Mouse (Mus musculus) kidney, adult 8-10 months (tissue): ENCODE data around the gene Setd5.

Source experiments
- DNase-seq, 2 experiments: peaks; one replicate each; pipeline ENCODE4 v3.0.0; 2022

Gene Setd5

DNA sequence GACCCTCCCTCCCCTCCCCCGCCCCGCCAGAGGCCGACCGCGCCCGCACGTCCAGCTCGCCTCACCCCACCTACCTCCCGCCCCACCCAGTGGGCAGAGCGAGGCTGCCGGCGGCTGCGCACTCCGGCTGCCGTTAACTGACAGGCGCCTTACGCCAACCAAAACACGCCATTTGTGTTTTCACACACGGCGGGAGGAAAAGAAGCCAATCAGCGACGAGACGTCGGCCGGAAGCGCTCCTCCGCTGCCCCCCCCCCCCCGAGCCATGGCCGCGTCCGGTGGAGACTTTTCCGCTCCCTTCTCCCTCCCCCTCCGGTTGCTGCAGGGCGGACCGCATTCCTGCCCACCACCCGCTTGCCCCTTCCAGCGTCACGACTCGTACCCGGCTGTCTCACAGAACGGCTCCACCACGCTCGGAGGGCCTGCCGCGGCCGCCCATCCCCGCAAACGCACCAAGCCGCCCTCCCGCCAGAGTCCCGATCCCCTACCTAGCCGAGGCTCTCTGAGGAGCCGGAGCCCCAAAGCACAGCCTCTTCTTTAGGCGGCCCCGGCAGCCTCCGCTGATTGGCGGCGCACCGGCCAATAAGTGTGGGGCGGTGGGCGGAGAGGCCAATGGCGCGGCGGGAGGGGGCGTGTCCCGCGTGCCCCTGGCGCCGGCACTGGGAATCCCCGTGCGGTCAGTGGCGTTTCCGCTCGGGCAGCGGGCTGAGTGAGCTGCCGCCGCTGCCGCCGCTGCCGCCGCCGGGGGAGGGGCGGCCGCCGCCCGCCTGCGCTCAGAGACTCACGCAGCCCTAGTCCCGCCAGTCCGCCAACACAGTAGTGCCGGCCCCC, at the start of gene Setd5:
Gene Setd5 (plus strand): TSS at position 680 of the 831 bp plus-strand sequence.
- peak; percentile 97 to 98 for DNase-seq

DNA sequence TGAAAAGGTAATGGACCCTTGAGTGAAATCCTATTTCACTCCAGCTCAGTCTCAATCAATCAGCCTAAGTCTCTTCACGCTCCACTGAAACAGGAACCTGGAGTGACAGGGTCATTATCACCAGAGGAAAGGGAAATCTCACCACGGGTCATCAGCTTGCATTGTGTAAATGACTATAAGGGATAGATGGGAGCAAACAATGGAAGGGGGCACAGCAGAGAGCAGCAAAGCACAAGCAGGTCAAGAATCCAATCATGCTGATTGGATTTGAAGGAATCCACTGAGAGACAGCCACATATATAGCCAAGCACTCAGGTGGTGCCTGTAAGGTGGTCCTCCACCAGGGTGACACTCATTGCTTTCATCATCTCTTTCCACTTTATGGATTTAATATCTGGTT, 49.7 kb upstream of the Setd5 start:
- no peak for DNase-seq

- no peak for DNase-seq
Measured at GRCm38 (mm10) chr6:113029006-113029405, 48.2 kb upstream of the Setd5 start.

DNA sequence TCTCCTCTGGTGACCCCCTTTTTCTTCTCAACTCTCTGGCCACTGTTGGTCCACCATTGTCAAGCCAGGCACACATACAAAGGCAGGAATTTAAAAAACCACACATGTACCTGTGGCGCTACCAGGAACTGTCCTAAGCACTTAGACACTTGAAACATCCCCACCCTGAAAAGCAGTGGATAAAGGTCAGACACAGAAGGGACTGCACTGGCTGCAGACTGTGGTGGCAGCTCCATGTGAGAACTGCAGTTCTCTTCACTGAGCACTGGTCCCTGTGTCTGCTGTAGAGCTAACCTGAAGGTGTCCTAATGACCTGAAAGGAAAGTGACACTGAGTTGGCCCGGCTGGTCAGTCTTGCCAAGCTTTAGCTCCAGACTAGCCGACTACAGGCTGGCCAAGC, 46.6 kb upstream of the Setd5 start:
- no peak for DNase-seq

- DNase-seq, result no peak
Measured at GRCm38 (mm10) chr6:113030970-113031660, 46.0 kb upstream of the Setd5 start.

DNA sequence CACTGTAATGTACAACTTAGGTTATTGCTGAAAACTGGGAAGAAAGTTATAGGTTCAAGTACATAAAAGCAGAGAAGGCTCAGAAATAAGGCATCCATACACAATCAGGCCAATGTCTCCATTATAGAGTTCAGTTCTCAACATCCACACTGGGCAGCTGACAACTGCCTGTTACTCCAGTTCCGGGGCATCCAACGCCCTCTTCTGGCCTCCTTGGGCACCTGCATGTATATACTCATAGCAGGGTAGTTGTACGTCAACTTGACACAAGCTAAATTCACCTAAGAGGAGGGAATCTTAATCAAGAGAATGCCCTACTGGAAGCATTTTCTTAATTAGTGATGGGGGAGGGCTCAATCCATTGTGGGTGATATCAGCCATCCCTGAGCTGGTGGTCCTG, 45.0 kb upstream of the Setd5 start:
- no peak for DNase-seq

DNA sequence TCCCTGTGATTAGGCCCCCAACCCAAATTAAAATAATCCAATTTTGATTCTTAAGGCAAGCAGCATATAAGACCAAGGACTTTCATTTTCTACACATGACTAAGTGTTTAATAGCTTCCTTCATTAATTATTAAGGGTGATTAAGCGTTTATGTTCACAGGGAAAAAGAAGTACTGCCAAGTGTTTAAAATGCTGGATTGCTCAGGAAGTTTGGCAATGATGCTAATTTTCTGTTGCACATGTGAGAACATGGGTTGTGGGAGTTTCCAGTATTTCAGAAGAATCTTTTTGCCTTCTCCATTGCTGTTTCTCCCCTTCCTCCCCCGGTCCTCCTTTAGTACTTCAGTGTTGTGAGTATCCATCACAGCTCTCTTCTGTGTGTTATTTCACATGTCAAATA, 44.0 kb upstream of the Setd5 start:
- no peak for DNase-seq

GRCm38 (mm10) chr6:113034466-113034865, 42.7 kb upstream of the Setd5 start:
- no peak for DNase-seq

GRCm38 (mm10) chr6:113036463-113037175, 40.5 kb upstream of the Setd5 start:
- DNase-seq, result peak in 1 of 2 experiments; percentile 22

- peak; percentile 56 to 76 for DNase-seq
Measured at GRCm38 (mm10) chr6:113037946-113038734, 39.0 kb upstream of the Setd5 start.

DNA sequence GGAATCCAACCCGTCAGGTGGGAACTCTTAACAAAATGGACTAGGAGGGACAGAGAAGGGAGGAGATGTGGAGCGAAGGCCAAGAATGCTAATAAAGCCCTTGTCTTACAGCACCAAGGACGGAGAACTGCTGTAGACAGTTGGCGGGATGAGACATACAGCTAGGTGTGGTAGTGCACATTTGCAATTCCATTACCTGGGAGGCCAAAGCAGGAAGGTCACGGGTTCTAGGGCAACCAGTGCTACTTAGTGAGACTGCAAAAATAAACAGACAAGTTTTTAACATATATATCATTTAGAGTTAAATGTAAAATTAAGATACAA, 38.5 kb upstream of the Setd5 start:
- DNase-seq, result no peak

GRCm38 (mm10) chr6:113040319-113040718, 36.8 kb upstream of the Setd5 start:
- DNase-seq, result no peak

DNA sequence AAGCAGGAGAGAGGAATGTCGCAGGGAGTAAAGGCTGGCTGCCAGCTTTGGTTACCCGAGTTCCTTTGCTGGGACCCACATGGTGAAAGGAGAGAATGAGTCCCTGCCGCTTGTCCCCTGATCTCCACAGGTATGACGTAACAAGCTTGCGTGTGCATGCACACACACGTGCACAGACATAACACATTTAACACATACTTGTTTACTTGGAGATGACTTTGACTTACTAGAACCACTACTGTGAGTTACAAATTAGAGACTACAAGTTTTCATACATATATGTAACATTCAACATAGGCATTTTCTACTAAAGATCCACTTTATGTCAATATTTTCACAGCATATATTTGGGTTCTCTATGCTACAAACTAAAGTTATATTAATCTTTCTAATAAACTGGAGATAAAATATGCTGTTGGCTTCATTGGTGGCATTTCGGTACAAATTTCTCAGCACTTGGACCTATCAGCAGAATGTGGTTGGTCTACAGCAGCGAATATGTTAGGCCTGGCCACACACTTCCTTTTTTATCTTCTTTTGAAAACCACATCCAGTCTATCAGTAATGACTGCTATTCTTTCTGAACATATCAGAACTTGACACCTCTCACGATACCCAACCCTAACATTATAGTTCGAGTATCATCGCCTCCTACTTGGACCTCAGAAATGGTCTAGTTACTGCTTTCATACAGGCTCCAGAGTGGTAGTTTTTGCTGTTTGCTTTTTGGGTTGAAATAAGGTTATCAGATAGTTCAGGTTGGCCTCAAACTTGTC, 35.8 kb upstream of the Setd5 start:
- DNase-seq, result no peak

DNA sequence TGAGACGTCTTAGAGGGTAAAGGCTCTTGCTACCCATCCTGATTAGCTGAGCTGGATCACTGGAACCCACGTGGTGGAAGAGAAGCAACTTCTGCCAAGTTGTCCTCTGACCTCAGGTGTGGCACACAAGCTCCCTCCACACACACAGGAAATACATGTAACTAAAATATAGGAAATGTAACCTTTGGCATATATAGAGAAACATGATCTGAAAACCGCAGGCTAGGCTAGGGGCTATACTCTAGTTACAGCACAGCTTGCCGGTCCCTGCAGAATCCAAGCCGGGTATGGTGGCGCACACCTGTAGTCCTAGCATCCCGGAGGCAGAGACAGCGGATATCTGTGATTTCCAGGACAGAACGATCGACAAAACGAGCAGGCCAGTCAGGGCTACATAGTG, 31.6 kb upstream of the Setd5 start:
- DNase-seq, result peak; percentile 23 to 38

DNA sequence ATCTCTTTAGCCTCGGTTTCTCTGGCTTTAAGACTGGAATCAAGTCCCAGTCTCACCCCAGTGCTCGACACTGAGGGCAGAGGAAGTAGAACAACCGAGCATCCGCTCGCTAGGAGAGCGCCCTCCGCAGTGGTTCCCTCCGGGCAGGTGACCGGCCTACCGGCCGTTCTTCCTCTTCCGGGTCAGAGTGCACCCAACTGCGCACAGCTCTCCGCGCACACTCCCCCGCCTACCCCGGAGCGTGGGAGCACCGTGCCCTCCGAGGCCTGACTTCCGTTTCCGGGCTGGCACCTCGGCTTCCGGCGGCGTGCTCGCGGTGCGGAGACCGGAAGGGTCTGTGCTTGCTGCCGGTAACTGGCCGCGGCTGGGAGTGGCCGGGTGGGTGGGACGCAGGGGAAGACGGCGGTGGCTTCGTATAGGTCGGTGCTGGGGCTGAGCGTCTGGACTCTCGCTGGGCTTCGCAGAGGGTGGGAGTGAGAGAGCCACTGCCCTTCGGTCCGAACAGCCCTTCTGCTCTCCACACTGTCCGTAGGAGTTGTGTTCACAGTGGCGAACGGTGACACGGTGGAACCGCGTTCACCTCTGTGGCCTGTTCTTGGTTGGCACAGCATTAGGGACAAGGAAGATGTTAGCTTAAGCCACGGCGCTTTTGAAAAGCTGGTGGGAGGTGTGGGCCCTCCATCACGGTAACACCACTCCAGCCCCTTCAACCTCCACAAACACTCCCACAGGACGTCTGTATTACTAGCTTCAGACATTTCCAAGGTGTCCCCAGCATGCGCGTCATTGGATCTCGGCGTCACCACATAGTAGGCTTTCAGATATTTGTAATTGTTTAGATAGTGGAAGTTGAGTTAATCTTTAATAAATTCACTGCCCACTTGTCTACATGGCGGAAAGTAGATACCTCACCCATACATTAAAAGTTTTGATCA, 30.9 kb upstream of the Setd5 start, which contains the start of gene Thumpd3:
Gene Thumpd3 (plus strand): TSS at position 185 of the 935 bp plus-strand sequence.
- peak; percentile 95 to 96 for DNase-seq

DNA sequence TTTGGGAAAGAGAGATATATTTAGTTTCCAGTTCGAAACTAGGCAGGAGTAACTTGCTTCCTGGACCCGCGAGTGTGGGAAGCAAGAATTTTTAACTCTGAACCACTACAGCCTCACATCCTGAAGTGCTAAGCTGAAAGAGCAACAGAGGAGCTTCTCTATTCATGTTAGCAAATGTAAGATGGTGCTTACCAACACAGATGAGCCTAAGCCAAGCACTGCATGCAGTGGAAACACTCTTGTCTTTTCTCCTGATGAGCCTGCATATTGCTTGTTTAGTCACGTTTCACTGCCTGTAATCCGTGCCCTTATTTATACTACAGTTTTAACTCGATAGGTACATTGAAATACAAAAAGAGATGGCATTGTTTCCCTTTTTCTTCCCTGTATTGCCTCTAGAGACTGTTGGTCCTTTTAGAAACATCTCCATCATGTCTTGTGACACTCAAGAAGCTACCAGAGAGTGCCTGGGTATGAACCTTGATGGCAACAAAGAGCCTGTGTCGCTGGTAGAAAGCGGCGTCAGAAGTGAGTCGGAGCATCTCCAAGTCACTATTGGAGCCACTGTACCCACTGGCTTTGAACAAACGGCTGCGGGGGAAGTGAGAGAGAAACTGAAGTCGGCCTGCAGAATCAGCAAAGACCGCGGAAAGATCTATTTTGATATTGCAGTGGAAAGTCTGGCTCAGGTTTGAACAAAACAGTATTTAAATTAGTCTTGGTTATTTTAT, 30.0 kb upstream of the Setd5 start:
- no peak for DNase-seq

DNA sequence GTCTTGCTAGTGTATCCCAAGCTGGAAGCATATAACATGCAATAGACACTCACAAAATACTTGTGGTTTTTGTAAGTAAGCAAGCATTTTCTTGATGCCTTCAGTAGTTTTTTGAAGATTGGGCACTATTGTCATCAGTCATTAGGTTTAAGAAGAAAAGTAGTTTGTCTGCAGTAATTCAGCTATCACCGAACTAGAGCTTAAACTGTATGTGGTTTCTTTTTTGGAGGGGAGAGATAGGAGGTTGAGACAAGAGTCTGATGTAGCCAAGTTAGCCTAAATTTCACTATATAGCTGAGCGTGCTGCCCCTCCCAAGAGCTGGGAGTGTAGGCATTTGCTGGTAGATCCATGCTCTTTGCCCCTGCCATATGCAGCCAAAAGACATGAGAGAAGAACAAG, 28.8 kb upstream of the Setd5 start:
- DNase-seq, result no peak

- DNase-seq, result no peak
Measured at GRCm38 (mm10) chr6:113049159-113049558, 28.0 kb upstream of the Setd5 start.

DNA sequence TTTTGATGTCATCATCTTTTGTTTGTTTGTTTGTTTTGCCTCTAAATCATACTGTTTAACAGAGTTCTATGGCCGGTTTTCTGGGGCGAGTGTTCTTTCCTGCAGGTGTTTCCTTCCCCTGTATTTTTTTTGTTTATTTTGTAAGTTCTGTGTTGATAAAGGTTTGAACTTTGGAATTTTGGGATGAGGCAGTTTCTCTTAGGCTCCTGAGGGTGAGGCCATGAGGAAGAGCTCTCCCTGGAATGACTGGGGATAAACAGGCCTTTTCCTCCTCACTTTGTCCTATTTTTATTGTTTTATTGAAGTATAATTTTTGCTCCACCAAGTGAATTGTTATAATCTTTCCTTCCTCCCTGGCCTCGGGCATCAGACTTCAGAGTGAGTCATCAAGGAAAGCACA, 24.2 kb upstream of the Setd5 start:
- no peak for DNase-seq

DNA sequence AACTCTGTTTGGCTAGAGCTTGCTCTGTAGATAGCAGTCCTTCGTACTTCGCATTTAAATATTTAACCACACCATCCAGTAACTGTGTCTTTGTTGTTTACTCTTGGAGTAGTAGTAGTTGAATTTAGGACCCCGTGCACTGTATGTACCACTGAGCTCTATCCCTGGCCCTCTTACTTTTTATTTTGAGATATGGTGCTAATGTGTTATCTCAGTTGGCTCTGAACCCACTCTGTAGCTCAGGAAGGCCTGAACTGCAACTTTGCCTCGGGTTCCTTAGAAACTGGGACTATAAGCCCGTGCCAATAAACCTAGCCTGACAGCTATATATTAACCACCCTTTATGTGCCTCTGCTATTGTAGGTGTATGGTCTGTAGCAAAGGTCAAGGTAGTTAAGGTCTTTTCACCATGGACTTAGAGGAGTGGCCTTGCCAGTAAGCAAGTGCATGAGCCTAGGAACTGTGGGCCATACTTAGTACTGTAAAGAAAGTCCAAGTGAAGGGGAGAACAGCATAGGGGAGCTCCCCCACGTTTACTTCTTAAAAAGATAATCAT, 22.5 kb upstream of the Setd5 start:
- DNase-seq, result no peak
